Mouse (Mus musculus): ENCODE measurements around the gene Trp53i11. TPM values are rescaled to one million over a fixed set of nuclear protein-coding genes. Genes with fewer than 3 reads are reported as not detected.
A peak's percentile ranks its signal among the peaks of the same experiment; 100 is the strongest.

The Trp53i11 gene
- total and polyA plus RNA-seq, 3 experiments = 0.36 to 32.1 (median 0.73) TPM

- no peak for TF ChIP-seq ZMIZ1 (IDR thresholded peaks at IDR 0.05; ENCODE audit: low read depth, low read length)
- TF ChIP-seq POLR2AphosphoS2 (IDR thresholded peaks at IDR 0.05; ENCODE audit: low read depth, low read length) = no peak
- TF ChIP-seq ZKSCAN1 (IDR thresholded peaks at IDR 0.05; ENCODE audit: borderline replicate concordance, low read depth, low read length) = no peak
- TF ChIP-seq IRF4 (IDR thresholded peaks at IDR 0.05; ENCODE audit: low read depth, low read length) = no peak
- TF ChIP-seq NRF1 (IDR thresholded peaks at IDR 0.05; ENCODE audit: low read depth, low read length) = no peak
- no peak for TF ChIP-seq RCOR1 (conservative IDR thresholded peaks at IDR 0.05; ENCODE audit: low read depth, low read length)
- TF ChIP-seq CTCF (conservative IDR thresholded peaks at IDR 0.05 in 1 of 2, IDR thresholded peaks at IDR 0.05 in 1 of 2; ENCODE audit: low read depth in 2 of 2, low read length in 2 of 2) = no peak
- TF ChIP-seq ZNF384 (IDR thresholded peaks at IDR 0.05; ENCODE audit: low read depth, low read length) = no peak
- no peak overlapping the region for H3K4me2 ChIP-seq (ENCODE audit: insufficient read depth, low read depth, poor library complexity, severe bottlenecking)
- H3K36me3 ChIP-seq (replicated peaks in 1 of 2; ENCODE audit: control insufficient read depth in 1 of 2, insufficient read depth in 1 of 2, low read length in 1 of 2) = peaks cover 0 to 4% of the 10 kb centered on the region in 2 experiments
- in situ Hi-C loops (cut with MboI; ENCODE audit: low pct_ligation_motif_present, low pct_unique_long_range_greater_than_20kb, low sequenced_read_pairs) = loop anchor here (25.0 kb wide), 1 partner anchor 558 kb away; no protein-coding TSS in a partner anchor
- H3K27ac ChIP-seq (ENCODE audit: insufficient read depth, low read depth) = no peak overlapping the region
- no peak overlapping the region for H3K9ac ChIP-seq (ENCODE audit: insufficient read depth, low read depth)
- H3K4me1 ChIP-seq (ENCODE audit: control insufficient read depth in 1 of 2, insufficient read depth in 2 of 2) = peaks cover 4 to 15% of the 10 kb centered on the region in 2 experiments
- H3K79me2 ChIP-seq (replicated peaks; ENCODE audit: control insufficient read depth, extremely low read depth, insufficient read depth, poor library complexity, severe bottlenecking) = no peaks in the 10 kb centered on the region
- H3K9me3 ChIP-seq (replicated peaks; ENCODE audit: low read length) = no peaks in the 10 kb centered on the region
- H3K4me3 ChIP-seq (replicated peaks in 1 of 3; ENCODE audit: low read depth in 2 of 3, low read length in 2 of 3, poor library complexity in 1 of 3) = no peak overlapping the region
- dilution Hi-C loops (cut with MboI; ENCODE audit: extremely low pct_ligation_motif_present, extremely low pct_unique_long_range_greater_than_20kb, low sequenced_read_pairs) = no loop called here
- H3K27me3 ChIP-seq (replicated peaks) = peaks cover 81% of the 10 kb centered on the region
- DNase-seq (ENCODE audit: extremely low read depth) = no peak
Measured at GRCm38 (mm10) chr2:93204571-93204970, 17.2 kb downstream of the Trp53i11 start.

GRCm38 (mm10) chr2:93206126-93206525 is 18.8 kb downstream of the Trp53i11 start:
- Histone ChIP-seq H3K36me3 (replicated peaks in 1 of 2; ENCODE audit: control insufficient read depth in 1 of 2, insufficient read depth in 1 of 2, low read length in 1 of 2) (no peaks in the 10 kb centered on the region), H3K9me3 (replicated peaks; ENCODE audit: low read length) (peaks cover 3% of the 10 kb centered on the region), H3K27me3 (replicated peaks) (peaks cover 85% of the 10 kb centered on the region), H3K4me1 (ENCODE audit: control insufficient read depth in 1 of 2, insufficient read depth in 2 of 2) (no peaks in the 10 kb centered on the region; a peak in 1 of 4 replicates), H3K4me2 (ENCODE audit: insufficient read depth, low read depth, poor library complexity, severe bottlenecking) (no peak overlapping the region), H3K9ac (ENCODE audit: insufficient read depth, low read depth) (no peak overlapping the region), H3K4me3 (replicated peaks in 1 of 3; ENCODE audit: low read depth in 2 of 3, low read length in 2 of 3, poor library complexity in 1 of 3) (no peak overlapping the region), H3K79me2 (replicated peaks; ENCODE audit: control insufficient read depth, extremely low read depth, insufficient read depth, poor library complexity, severe bottlenecking) (no peaks in the 10 kb centered on the region), H3K27ac (ENCODE audit: insufficient read depth, low read depth) (no peak overlapping the region)
- DNase-seq (ENCODE audit: extremely low read depth) = no peak
- in situ Hi-C loops (cut with MboI; ENCODE audit: low pct_ligation_motif_present, low pct_unique_long_range_greater_than_20kb, low sequenced_read_pairs) (loop anchor here (25.0 kb wide), 1 partner anchor 556 kb away; no protein-coding TSS in a partner anchor), dilution Hi-C loops (cut with MboI; ENCODE audit: extremely low pct_ligation_motif_present, extremely low pct_unique_long_range_greater_than_20kb, low sequenced_read_pairs) (no loop called here)
- TF ChIP-seq JUN (IDR thresholded peaks at IDR 0.05; ENCODE audit: insufficient read depth, low read depth, low read length) (no peak), ZKSCAN1 (IDR thresholded peaks at IDR 0.05; ENCODE audit: borderline replicate concordance, low read depth, low read length) (no peak), ZC3H11A (IDR thresholded peaks at IDR 0.05; ENCODE audit: low read depth, low read length) (no peak), EP300 (IDR thresholded peaks at IDR 0.05; ENCODE audit: low read length) (no peak), MXI1 (IDR thresholded peaks at IDR 0.05; ENCODE audit: low read depth, low read length) (no peak), MAZ (IDR thresholded peaks at IDR 0.05; ENCODE audit: low read depth, low read length) (no peak)

GRCm38 (mm10) chr2:93212386-93212785 is 25.0 kb downstream of the Trp53i11 start:
- dilution Hi-C loops (cut with MboI; ENCODE audit: extremely low pct_ligation_motif_present, extremely low pct_unique_long_range_greater_than_20kb, low sequenced_read_pairs) (no loop called here), in situ Hi-C loops (cut with MboI; ENCODE audit: low pct_ligation_motif_present, low pct_unique_long_range_greater_than_20kb, low sequenced_read_pairs) (loop anchor here (5.0 to 25.0 kb wide), 2 partner anchors 255 to 550 kb away; no protein-coding TSS in a partner anchor)
- peaks cover 33% of the 10 kb centered on the region for H3K27me3 ChIP-seq (replicated peaks)
- TF ChIP-seq SMC3 (IDR thresholded peaks at IDR 0.05; ENCODE audit: low read depth, low read length) (peak; percentile 42), IRF4 (IDR thresholded peaks at IDR 0.05; ENCODE audit: low read depth, low read length) (no peak), RAD21 (IDR thresholded peaks at IDR 0.05; ENCODE audit: low read depth, low read length) (peak; percentile 66), USF1 (IDR thresholded peaks at IDR 0.05; ENCODE audit: low read depth, low read length) (no peak), ZC3H11A (IDR thresholded peaks at IDR 0.05; ENCODE audit: low read depth, low read length) (no peak), POLR2AphosphoS2 (IDR thresholded peaks at IDR 0.05; ENCODE audit: low read depth, low read length) (no peak), ZKSCAN1 (IDR thresholded peaks at IDR 0.05; ENCODE audit: borderline replicate concordance, low read depth, low read length) (no peak), HCFC1 (IDR thresholded peaks at IDR 0.05; ENCODE audit: low read depth, low read length) (no peak), UBTF (IDR thresholded peaks at IDR 0.05; ENCODE audit: low read depth, low read length) (no peak), MYC (IDR thresholded peaks at IDR 0.05; ENCODE audit: low read depth, low read length) (no peak), CTCF (conservative IDR thresholded peaks at IDR 0.05 in 1 of 2, IDR thresholded peaks at IDR 0.05 in 1 of 2; ENCODE audit: low read depth in 2 of 2, low read length in 2 of 2) (peak in 1 of 2 experiments; percentile 65; a peak in 2 of 4 replicates), NRF1 (IDR thresholded peaks at IDR 0.05; ENCODE audit: low read depth, low read length) (no peak), ZMIZ1 (IDR thresholded peaks at IDR 0.05; ENCODE audit: low read depth, low read length) (no peak)
- H3K9ac ChIP-seq (ENCODE audit: insufficient read depth, low read depth) = no peak overlapping the region
- H3K4me1 ChIP-seq (ENCODE audit: control insufficient read depth in 1 of 2, insufficient read depth in 2 of 2) = peaks cover 31 to 39% of the 10 kb centered on the region in 2 experiments
- no peak overlapping the region for H3K4me3 ChIP-seq (replicated peaks in 1 of 3; ENCODE audit: low read depth in 2 of 3, low read length in 2 of 3, poor library complexity in 1 of 3)
- H3K9me3 ChIP-seq (replicated peaks; ENCODE audit: low read length) = peaks cover 18% of the 10 kb centered on the region
- H3K79me2 ChIP-seq (replicated peaks; ENCODE audit: control insufficient read depth, extremely low read depth, insufficient read depth, poor library complexity, severe bottlenecking) = no peaks in the 10 kb centered on the region
- H3K36me3 ChIP-seq (replicated peaks in 1 of 2; ENCODE audit: control insufficient read depth in 1 of 2, insufficient read depth in 1 of 2, low read length in 1 of 2) = no peaks in the 10 kb centered on the region
- no peak for DNase-seq (ENCODE audit: extremely low read depth)
- no peak overlapping the region for H3K27ac ChIP-seq (ENCODE audit: insufficient read depth, low read depth)
- no peak overlapping the region for H3K4me2 ChIP-seq (ENCODE audit: insufficient read depth, low read depth, poor library complexity, severe bottlenecking)

Measured in CH12.LX (cell line).